Mouse (Mus musculus): ENCODE data around the gene Mrpl24.

The Mrpl24 gene

GRCm38 (mm10) chr3:87947056-87947810, 27.9 kb downstream of the Mrpl24 start:
- DNase-seq (ENCODE audit: low read depth, low spot score), result no peak

DNA sequence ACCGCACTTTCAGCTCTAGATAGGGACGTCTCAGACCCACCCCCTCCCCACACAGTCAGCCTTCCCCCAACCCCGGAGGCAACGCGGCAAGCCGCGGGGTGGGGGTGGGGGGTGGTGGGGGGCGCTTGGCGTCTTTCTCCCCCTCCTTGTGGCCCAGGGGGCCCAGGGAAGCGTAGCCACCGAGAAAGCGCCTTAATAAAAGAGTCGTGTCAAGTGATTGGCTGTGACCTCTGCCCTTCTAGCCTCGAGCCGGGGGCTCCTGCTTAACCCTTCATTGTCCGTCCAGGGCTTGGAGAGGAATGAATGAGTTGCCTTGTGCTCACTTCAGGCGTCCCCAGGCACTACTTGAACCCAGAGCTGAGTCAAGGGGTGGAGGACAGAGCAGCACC, 28.5 kb downstream of the Mrpl24 start:
- peak; percentile 51 for DNase-seq (ENCODE audit: low read depth, low spot score)

DNA sequence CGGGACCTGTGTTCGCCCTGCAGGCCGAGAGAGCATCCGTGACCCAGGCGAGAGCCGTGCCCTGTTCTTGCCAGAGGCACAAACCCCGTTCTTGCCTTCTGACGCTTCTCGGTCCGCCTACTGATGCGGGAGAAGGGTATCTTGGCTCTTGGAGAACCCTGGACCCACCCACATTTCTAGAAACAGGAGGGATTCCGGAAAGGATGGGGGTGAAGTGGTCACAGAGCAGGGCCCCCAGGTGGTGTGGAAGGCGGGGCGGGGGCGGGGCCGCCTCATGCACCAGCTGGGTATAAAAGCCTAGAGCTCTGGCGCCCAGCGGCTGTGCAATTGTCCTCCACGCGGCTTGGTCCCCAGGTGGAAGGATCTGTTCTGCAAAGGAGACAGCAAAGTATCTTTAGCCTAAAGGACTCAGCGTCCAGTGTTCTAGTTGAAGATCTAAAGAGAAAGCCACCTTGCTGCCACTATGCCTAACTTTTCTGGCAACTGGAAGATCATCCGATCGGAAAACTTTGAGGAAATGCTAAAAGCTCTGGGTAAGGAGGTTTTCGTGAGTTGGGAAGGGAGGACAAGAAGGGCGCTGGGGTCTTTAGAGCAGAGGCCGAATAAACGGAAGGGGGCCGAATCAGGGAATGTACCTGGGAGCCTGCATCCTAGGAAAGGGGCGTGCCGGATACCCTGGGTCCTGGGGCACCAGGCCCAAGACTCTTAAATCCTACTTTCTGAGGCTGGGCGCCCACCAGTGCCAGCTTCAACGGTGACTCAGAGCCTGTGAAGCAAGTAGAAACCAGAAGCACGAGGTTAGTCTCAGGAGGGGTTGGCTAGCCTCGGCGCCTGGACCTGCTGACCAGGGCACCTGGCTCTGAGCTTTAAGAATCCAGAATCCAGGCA, 29.3 kb downstream of the Mrpl24 start, which contains the start of gene Crabp2:
Gene Crabp2 (plus strand): TSS at position 289 of the 888 bp plus-strand sequence.
- DNase-seq (ENCODE audit: low read depth, low spot score), result peak; percentile 73

DNA sequence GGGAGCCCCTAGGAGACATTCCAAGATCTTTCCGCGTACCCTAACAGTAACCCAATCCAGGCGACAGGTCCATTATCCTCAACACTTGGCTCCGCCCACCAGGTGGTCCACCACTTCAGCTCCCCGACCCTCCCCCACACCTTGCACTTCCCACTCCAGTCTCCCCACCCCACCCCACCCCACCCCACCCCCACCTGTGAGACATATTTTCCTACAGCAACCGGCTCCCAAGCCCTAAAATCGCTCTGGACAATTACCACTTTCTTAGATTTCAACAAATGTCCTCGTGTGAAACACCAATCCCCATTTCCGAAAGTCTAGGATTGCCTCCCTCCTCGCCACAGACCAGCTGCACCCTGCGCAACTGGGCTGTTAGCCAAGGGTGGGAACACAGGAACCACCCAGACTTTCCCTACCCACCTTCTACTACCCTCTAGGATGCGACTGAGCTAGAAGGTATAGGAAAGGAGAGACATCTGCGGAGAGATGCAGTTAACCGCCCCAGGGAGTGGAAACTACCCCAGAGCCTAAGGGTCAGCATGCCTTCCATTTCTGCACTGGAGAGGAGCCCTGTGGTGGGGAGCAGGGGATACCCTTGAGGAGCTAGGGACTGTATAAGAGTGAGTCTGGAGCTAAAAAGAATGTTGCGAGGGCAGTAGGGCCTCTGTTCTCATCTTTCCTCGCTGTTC, 30.1 kb downstream of the Mrpl24 start:
- DNase-seq (ENCODE audit: low read depth, low spot score), result no peak

DNA sequence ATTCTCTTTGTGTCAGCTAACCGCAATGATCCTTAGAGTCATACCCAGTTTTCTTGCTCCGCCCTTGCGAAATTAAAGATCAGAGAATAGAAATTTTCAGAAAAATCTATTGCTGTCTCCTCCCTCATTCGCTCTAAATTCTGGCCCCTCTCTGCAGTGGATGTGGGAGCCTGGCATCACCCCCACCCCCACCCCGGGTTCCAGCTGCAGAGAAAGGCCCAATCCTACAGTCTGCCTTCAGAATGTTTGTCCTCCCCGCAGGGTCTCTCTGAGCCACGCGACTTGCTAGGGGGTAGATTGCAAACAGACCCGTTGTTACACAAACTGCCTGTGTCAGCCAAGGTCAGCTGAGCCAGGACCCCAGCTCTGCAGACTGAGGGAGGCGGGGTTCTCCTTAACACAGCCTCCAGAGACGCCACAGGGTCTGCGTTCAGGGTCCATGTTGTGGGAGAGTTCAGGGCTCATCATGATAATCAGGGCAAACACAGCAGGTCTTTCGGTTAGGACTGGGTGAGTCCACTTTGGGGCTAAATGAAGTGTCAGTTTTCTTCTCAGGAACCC, 30.7 kb downstream of the Mrpl24 start:
- DNase-seq (ENCODE audit: low read depth, low spot score), result peak; percentile 46

GRCm38 (mm10) chr3:87951946-87952345, 32.6 kb downstream of the Mrpl24 start:
- no peak for DNase-seq (ENCODE audit: low read depth, low spot score)

DNA sequence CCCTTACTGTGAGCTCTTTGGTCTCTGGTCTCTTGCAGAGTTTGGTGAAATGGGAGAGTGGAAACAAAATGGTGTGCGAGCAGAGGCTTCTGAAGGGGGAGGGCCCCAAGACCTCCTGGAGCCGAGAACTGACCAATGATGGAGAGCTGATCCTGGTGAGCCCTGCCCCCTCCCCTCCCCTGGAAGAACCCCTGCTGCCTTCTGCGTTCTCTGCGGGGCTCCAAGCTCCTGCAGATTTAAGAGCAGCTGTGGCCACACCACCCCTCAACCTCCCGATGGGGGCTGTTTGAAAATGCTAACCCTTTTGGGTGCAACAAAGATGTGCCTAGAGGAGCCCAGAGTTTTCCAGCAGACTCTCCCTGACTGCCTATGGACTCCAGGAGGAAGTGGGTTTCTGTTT, 33.1 kb downstream of the Mrpl24 start:
- DNase-seq (ENCODE audit: low read depth, low spot score), result peak; percentile 53

DNA sequence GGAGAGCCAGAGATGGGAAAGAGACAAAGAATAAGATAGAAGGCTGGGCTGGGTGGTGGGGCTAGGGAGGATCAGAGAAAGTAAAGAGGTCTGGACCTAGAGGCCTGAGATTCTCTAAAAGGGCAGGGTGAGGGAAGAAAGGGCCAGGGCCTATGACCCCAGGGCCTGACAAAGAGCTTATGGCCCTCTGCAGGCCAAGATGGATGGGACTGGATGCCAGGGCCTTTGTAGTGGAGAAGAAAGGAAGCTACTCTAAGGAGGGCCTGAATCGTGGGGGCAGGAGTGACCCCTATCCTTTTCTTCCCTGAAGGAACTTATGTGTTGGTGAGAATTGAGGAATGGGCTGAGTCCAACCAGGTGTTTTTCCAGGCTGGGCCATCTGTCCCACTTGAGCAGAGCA, 38.8 kb downstream of the Mrpl24 start:
- no peak for DNase-seq (ENCODE audit: low read depth, low spot score)

DNA sequence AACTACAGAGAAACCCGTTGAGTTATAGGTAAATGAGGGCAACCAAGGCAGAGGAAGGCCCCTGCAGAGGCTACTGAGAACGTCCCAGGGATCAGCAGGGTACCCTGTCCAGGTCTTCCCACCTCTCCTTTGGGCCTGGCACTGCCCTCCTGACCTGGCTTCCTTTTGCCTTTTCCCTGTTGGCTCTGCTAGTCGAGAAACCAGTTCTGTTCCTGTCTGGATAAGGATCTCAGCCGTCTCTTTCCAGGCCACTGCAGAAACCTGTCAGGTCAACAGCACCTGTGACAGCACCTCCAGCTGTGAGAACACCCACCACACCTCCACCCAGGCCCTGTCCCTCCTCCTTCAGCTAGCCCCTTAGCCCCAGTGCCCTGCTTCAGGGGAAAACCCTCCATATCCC, 39.2 kb downstream of the Mrpl24 start:
- no peak for DNase-seq (ENCODE audit: low read depth, low spot score)

DNA sequence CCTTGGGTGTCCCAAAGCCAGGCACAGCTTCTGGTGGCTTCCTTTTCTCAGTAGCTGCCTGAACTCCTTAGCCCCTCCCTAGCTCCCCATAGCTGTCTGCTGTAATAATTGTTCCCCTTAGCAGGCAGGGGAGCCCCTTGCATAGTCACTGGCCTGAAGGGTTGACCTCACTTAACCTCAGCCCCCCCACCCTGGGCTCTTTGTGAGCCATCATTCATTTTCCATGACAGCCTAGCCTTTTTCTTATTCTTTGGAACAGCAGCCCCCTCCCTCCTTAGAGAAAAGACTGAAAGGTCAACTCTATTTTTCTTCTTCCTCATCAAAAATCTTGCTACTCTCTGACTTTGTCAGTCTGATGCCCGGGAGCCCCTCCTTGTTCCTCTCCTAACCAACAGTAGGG, 39.7 kb downstream of the Mrpl24 start:
- no peak for DNase-seq (ENCODE audit: low read depth, low spot score)

- DNase-seq (ENCODE audit: low read depth, low spot score), result no peak
Measured at GRCm38 (mm10) chr3:87959371-87959770, 40.1 kb downstream of the Mrpl24 start.

DNA sequence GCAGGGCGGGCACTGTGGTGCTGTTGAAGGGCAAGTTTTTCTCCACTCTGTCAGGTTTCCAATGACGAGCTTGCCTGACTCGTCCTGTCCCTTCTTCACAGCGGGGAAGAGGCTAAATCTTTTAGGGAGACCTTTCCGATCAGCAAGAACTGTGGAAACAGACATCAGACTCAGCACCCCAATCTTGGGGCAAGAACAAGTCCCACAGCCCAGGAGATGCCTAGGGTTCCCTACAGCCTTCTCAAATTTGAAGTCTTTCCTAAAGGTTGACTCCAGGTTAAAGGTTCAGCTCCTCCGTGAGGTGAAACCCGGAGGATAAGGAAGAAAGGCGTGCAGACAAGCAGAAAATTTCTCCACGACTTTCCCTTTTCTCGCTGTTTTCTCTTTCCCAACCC, 40.9 kb downstream of the Mrpl24 start:
- no peak for DNase-seq (ENCODE audit: low read depth, low spot score)

GRCm38 (mm10) chr3:87960586-87961191, 41.4 kb downstream of the Mrpl24 start:
- peak; percentile 98 for DNase-seq (ENCODE audit: low read depth, low spot score)

- peak; percentile 84 for DNase-seq (ENCODE audit: low read depth, low spot score)
Measured at GRCm38 (mm10) chr3:87970184-87970938, 51.1 kb downstream of the Mrpl24 start.

GRCm38 (mm10) chr3:87970939-87971488, 51.7 kb downstream of the Mrpl24 start, which contains the start of gene Nes:
Nes (plus strand) TSS chr3:87971078.
- DNase-seq (ENCODE audit: low read depth, low spot score), result peak; percentile 93

- peak; percentile 43 for DNase-seq (ENCODE audit: low read depth, low spot score)
Measured at GRCm38 (mm10) chr3:87971489-87972202, 52.3 kb downstream of the Mrpl24 start.

DNA sequence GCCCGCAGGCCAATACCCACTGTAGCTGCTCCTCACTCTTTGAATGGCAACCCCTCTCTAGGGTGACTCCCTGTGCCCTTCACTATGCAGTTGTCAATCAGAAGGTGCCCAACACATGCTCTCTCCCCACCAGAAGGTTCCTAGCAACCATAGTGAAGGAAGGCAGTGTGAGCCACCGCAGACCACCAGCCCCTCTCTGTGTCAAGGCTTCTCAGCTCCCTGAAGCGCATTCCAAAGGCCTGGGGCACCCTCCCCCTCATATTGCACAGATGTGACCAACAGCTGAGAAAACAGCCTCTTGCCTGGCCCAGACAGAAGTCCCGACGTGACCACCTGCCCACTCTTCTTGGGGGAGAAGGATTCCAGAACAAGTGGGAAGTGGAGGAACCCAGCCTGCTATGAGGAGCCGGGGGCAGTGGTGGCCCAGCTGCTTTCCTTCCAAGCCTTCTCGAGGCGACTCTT, 52.9 kb downstream of the Mrpl24 start:
- no peak for DNase-seq (ENCODE audit: low read depth, low spot score)

DNA sequence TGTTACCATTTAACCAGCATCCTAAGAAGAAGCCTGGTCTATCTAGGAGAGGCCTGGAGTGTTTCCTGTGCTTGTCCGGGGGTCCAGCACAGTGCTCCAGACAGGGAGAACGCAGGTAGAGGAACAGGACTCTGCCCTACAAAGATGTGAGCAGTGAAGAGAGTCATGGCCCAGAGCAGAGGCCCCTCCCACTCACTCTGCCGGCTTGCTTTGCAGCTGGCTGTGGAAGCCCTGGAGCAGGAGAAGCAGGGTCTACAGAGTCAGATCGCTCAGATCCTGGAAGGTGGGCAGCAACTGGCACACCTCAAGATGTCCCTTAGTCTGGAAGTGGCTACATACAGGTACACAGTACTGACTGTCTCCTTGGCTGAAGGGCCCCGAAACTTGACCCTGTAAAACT, 53.5 kb downstream of the Mrpl24 start:
- DNase-seq (ENCODE audit: low read depth, low spot score), result no peak
